In genomic region chr8:117107533-117107932, GRCm38 (mm10) we compare ENCODE assay signal across 8 mouse cellular contexts. TPM values are rescaled to one million over a fixed set of nuclear protein-coding genes. Genes with fewer than 3 reads are reported as not detected.
DNase-seq lines count a peak whose midpoint lies in the region; ATAC-seq lines count a peak whose summit lies in the region.

No protein-coding gene starts in this region.

- no peak overlapping the region for H3K27ac ChIP-seq in kidney, embryonic 14.5 days (ENCODE audit: low read depth, low read length)
- H3K27ac ChIP-seq in intestine, embryonic 15.5 days, result no peak overlapping the region
- no peak overlapping the region for H3K27ac ChIP-seq in limb, embryonic 11.5 days (replicated peaks; ENCODE audit: low read depth, low read length)
- no peak overlapping the region for H3K27ac ChIP-seq in neural tube, embryonic 11.5 days (ENCODE audit: low read depth, low read length)

- no peaks in the 10 kb centered on the region for H3K36me3 ChIP-seq in kidney, embryonic 14.5 days (ENCODE audit: control insufficient read depth, insufficient read depth, low read length)
- no peaks in the 10 kb centered on the region for H3K36me3 ChIP-seq in intestine, embryonic 15.5 days
- H3K36me3 ChIP-seq in limb, embryonic 11.5 days (ENCODE audit: control insufficient read depth, insufficient read depth, low read length), result no peaks in the 10 kb centered on the region
- H3K36me3 ChIP-seq in neural tube, embryonic 11.5 days (ENCODE audit: control insufficient read depth, insufficient read depth, low read length), result no peaks in the 10 kb centered on the region

- H3K9ac ChIP-seq in kidney, embryonic 14.5 days (ENCODE audit: low read depth, low read length), result no peak overlapping the region
- no peak overlapping the region for H3K9ac ChIP-seq in intestine, embryonic 15.5 days
- H3K9ac ChIP-seq in limb, embryonic 11.5 days (ENCODE audit: low read length), result no peak overlapping the region
- H3K9ac ChIP-seq in neural tube, embryonic 11.5 days (ENCODE audit: low read length), result no peak overlapping the region

- H3K4me3 ChIP-seq in kidney, embryonic 14.5 days (ENCODE audit: low read length), result no peak overlapping the region
- H3K4me3 ChIP-seq in intestine, embryonic 15.5 days (replicated peaks), result no peak overlapping the region
- H3K4me3 ChIP-seq in limb, embryonic 11.5 days (ENCODE audit: low read depth, low read length), result no peak overlapping the region
- H3K4me3 ChIP-seq in neural tube, embryonic 11.5 days (ENCODE audit: low read depth, low read length), result no peak overlapping the region

- DNase-seq in kidney, adult 18-20 months, result peak; percentile 78
- DNase-seq in c-Kit-positive CD71-negative TER-119-negative erythroid progenitor cells, embryonic 14.5 days (ENCODE audit: low read depth), result peak; percentile 78
- DNase-seq in frontal cortex, postnatal 14 days (ENCODE audit: low spot score in 2 of 2), result peak; percentile 28 to 67
- DNase-seq in limb, embryonic 11.5 days (ENCODE audit: low spot score), result peak; percentile 86
- DNase-seq in neural tube, embryonic 11.5 days (ENCODE audit: low spot score), result peak; percentile 70
- peak; percentile 80 for DNase-seq in testis, postnatal 10 days (ENCODE audit: low spot score)

- no peaks in the 10 kb centered on the region for H3K4me1 ChIP-seq in kidney, embryonic 14.5 days (ENCODE audit: control insufficient read depth, insufficient read depth, low read length)
- peaks cover 4% of the 10 kb centered on the region for H3K4me1 ChIP-seq in intestine, embryonic 15.5 days (replicated peaks)
- H3K4me1 ChIP-seq in limb, embryonic 11.5 days (ENCODE audit: control insufficient read depth, insufficient read depth, low read length), result 0 out of 2 replicates have a peak, but pooled peaks cover 4% of the 10 kb centered on the region
- no peaks in the 10 kb centered on the region for H3K4me1 ChIP-seq in neural tube, embryonic 11.5 days (ENCODE audit: control insufficient read depth, insufficient read depth, low read length)

- H3K4me2 ChIP-seq in kidney, embryonic 14.5 days (replicated peaks; ENCODE audit: low read depth, low read length), result no peak overlapping the region
- no peak overlapping the region for H3K4me2 ChIP-seq in intestine, embryonic 15.5 days (replicated peaks)
- H3K4me2 ChIP-seq in limb, embryonic 11.5 days (ENCODE audit: low read depth, severe bottlenecking), result no peak overlapping the region
- H3K4me2 ChIP-seq in neural tube, embryonic 11.5 days (ENCODE audit: low read depth), result no peak overlapping the region

- no peaks in the 10 kb centered on the region for H3K27me3 ChIP-seq in kidney, embryonic 14.5 days (ENCODE audit: control insufficient read depth, insufficient read depth, low read length)
- no peaks in the 10 kb centered on the region for H3K27me3 ChIP-seq in intestine, embryonic 15.5 days (replicated peaks)
- H3K27me3 ChIP-seq in limb, embryonic 11.5 days (ENCODE audit: control insufficient read depth, insufficient read depth, low read length), result no peaks in the 10 kb centered on the region
- no peaks in the 10 kb centered on the region for H3K27me3 ChIP-seq in neural tube, embryonic 11.5 days (ENCODE audit: control insufficient read depth, insufficient read depth, low read length)

- WGBS in kidney, embryonic 14.5 days, result 12% methylated on average over 9 of the region's 9 CpGs
- WGBS in intestine, embryonic 15.5 days, result 15% methylated on average over 9 of the region's 9 CpGs
- WGBS in limb, embryonic 11.5 days, result 7% methylated on average over 9 of the region's 9 CpGs
- 15% methylated on average over 9 of the region's 9 CpGs for WGBS in neural tube, embryonic 11.5 days

- ATAC-seq in kidney, embryonic 14.5 days (ENCODE audit: low FRiP score, low TSS enrichment), result no peak
- ATAC-seq in intestine, embryonic 15.5 days, result 0 out of 2 replicates have a peak, but pooled peaks have one; percentile 14
- no peak for ATAC-seq in limb, embryonic 11.5 days (ENCODE audit: insufficient number of reproducible peaks, low FRiP score, low TSS enrichment, low read depth)
- ATAC-seq in neural tube, embryonic 11.5 days (ENCODE audit: insufficient read depth, low FRiP score, low TSS enrichment), result no peak

- H3K9me3 ChIP-seq in kidney, embryonic 14.5 days (ENCODE audit: control insufficient read depth, low read length), result no peaks in the 10 kb centered on the region
- H3K9me3 ChIP-seq in intestine, embryonic 15.5 days, result no peaks in the 10 kb centered on the region
- H3K9me3 ChIP-seq in limb, embryonic 11.5 days (ENCODE audit: control insufficient read depth, low read length), result no peaks in the 10 kb centered on the region
- no peaks in the 10 kb centered on the region for H3K9me3 ChIP-seq in neural tube, embryonic 11.5 days (ENCODE audit: control insufficient read depth, low read length)

RNA-seq across cellular contexts. Expression of gene Bco1, which starts 11.9 kb away (rescaled TPM):
- 0.19 and 0.38 TPM in 2 replicates for polyA plus RNA-seq in kidney, embryonic 14.5 days (2014; fragmentation: Nextera tagmentation; extraction: Ambion mirVana)
- 1.2 and 1.4 TPM in 2 replicates for polyA plus RNA-seq in intestine, embryonic 15.5 days (2015; fragmentation: Nextera tagmentation; extraction: Ambion mirVana)
- not detected in 2 replicates for polyA plus RNA-seq in limb, embryonic 11.5 days (2014; fragmentation: Nextera tagmentation; extraction: Ambion mirVana)
- 0.41 and 0.76 TPM in 2 replicates for polyA plus RNA-seq in neural tube, embryonic 11.5 days (2014; fragmentation: Nextera tagmentation; extraction: Ambion mirVana)

RNA-seq across cellular contexts. Expression of gene Pkd1l2, which starts 25.3 kb away (rescaled TPM):
- polyA plus RNA-seq in kidney, embryonic 14.5 days (2014; fragmentation: Nextera tagmentation; extraction: Ambion mirVana), result not detected in 2 replicates
- polyA plus RNA-seq in intestine, embryonic 15.5 days (2015; fragmentation: Nextera tagmentation; extraction: Ambion mirVana), result 0.21 TPM in 1 of 2 replicates, not detected in the other
- polyA plus RNA-seq in limb, embryonic 11.5 days (2014; fragmentation: Nextera tagmentation; extraction: Ambion mirVana), result not detected in 2 replicates
- polyA plus RNA-seq in neural tube, embryonic 11.5 days (2014; fragmentation: Nextera tagmentation; extraction: Ambion mirVana), result not detected in 2 replicates

RNA-seq across cellular contexts. Expression of gene Gan, which starts 50.4 kb away (rescaled TPM):
- polyA plus RNA-seq in kidney, embryonic 14.5 days (2014; fragmentation: Nextera tagmentation; extraction: Ambion mirVana), result 2.7 and 3.1 TPM in 2 replicates
- polyA plus RNA-seq in intestine, embryonic 15.5 days (2015; fragmentation: Nextera tagmentation; extraction: Ambion mirVana), result 2.1 and 2.5 TPM in 2 replicates
- 2.4 and 2.8 TPM in 2 replicates for polyA plus RNA-seq in limb, embryonic 11.5 days (2014; fragmentation: Nextera tagmentation; extraction: Ambion mirVana)
- polyA plus RNA-seq in neural tube, embryonic 11.5 days (2014; fragmentation: Nextera tagmentation; extraction: Ambion mirVana), result 2.3 and 2.6 TPM in 2 replicates
